Mouse (Mus musculus): ENCODE results near the gene Ccdc12. TPM values are rescaled to one million over a fixed set of nuclear protein-coding genes. Genes with fewer than 3 reads are reported as not detected.

The Ccdc12 gene
- total RNA-seq, 2 experiments from 2014 or later = 47.2 to 53.9 TPM

DNA sequence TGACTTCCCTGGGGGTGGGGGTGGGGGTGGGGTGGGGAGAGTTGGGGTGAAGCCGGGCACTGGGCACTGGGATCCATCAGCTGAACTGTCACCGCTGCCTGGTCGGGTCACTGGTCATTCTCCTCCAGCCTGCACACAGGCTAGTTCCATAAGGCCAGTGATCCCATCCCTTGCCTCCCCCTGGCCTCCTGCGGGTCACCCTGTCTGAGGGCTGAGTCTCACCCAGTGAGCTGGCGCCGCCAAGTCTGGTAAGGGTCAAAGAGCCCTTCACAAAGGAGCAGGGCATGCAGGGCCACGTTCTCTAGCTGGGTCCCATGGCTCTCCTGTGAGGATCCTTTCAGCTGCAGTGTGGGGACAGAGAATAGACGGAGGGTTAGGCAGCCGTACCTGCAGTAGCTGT is 12.5 kb upstream of the Ccdc12 start:
- DNase-seq (ENCODE audit: low spot score in 2 of 2) = no peak

DNA sequence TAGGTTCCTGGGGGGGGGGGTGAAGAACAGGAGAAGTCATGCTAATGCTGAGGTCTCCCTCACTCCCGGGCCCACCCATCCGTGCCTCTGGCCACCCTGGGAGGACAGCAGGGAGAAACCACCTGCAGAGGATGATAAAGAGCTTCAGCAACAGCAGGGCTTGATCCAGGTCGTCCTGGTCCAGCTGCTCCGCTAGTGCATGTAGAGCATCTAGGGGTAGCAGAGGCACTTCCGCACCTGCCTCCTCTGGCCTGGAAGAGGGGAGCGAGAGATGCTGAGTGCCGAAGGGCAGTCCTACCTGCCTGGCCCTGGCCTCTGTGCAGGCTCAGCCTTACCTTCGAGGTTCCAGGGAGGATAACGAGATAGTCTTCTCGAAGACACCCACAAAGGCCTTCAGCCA is 12.0 kb upstream of the Ccdc12 start:
- no peak for DNase-seq (ENCODE audit: low spot score in 2 of 2)

DNA sequence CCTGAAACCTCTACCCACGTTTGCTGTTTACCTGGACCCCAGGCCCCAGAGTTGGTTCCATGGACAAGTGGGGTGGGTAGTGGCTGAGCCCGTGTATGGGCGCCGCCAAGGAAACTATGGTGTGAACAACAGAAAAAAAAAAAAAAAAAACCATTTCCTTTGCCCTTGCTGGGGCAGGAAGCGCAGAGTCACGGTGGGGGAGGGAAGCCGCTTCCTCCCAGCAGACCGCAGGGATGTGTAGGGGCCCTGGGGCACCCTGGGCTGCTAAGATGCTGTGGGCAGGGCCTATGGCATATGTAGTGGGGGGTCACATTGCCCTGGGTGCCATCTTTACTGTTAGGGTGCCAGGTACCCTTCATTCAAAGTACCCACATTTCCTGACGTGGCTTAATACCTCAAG is 11.1 kb upstream of the Ccdc12 start:
- no peak for DNase-seq (ENCODE audit: low spot score in 2 of 2)

DNA sequence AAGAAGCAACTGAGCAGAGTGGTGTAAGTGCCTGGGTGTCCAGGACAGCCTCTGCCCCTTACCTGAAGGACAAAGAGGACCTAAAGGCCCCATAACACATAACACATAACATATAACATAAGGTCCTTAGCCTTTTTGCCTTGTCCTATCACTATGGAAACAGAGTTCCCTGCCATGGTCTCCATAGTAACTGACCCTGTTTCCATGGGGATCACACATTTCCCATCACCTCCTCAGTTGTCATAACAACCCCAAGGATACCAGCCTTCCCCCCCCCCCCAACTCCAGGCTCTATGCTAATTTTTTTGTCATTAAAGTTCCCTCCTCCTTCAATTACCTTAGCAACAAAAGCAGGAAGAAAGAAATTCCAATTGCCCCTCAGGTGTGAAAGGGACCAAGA is 6.5 kb upstream of the Ccdc12 start:
- DNase-seq (ENCODE audit: low spot score in 2 of 2) = no peak

DNA sequence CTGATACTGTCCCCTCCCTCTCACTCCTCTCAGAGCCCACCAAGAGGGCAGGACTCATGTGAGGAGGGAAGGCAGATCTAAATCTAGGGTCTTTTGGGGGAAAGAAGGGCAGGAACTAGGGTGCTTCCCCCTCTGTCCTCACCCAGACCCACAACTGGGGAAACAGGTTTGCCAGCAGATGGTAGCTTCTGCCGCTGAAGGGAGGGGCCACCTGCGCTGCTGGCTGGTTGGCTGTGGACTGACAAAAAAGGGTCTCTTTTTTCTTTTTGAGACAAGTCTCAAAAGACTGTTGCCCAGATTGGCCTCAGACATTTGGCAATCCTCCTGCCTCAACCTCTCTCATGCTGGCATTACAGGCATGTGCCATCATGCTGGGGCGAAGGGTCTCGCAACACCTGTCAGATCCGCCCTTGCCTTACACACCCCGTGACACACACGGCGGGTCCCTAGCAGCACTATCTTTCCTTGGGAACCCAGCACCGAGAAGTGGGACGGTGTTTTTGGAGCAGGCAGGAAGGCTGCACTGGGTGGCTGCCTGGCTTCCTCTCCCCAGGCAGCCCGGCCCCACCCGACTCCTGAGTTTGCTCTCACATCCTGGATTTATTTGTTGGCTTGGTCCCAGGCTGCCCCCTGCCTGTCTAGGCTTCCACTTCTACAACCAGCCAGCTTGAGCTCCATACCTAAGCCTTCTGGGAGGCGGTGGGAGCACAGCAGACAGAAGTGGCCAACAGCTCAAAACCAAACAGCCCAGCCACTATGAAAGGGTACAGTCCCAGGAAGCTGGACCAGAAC is 4.2 kb upstream of the Ccdc12 start:
- DNase-seq (ENCODE audit: low spot score in 2 of 2) = no peak

DNA sequence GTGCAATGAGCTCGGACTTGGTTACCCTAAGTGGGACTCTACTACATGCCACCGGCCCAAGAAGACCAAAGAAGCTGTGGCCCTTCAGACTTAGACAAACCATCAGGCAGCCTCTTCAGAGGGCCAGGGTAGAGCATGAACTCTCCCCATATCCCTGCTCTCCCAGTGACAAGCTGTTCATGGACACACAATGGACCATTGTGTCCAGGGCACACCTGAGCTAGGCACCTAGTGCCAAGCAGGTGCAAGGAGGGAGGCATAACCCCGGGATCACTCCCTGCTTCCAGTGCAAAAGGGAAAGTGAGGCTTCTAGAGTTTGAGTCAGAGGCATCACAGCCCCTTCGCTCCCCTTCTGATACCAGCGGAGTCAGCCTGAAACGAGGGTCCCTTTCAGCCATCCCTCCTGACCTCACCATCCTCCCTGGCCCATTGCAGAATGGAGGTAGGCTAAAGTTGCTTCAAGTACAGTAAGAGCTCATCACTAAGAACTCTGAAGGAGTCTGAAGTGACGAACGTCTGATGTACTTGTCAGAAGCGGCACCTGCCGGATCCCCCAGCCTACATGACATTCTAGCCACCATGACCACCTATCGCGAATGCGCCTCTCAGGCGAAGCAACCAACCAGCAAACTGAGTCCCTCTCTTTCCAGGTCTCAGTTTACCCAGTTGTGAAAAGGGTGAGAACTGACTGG is 3.2 kb upstream of the Ccdc12 start:
- DNase-seq (ENCODE audit: low spot score in 2 of 2) = no peak

DNA sequence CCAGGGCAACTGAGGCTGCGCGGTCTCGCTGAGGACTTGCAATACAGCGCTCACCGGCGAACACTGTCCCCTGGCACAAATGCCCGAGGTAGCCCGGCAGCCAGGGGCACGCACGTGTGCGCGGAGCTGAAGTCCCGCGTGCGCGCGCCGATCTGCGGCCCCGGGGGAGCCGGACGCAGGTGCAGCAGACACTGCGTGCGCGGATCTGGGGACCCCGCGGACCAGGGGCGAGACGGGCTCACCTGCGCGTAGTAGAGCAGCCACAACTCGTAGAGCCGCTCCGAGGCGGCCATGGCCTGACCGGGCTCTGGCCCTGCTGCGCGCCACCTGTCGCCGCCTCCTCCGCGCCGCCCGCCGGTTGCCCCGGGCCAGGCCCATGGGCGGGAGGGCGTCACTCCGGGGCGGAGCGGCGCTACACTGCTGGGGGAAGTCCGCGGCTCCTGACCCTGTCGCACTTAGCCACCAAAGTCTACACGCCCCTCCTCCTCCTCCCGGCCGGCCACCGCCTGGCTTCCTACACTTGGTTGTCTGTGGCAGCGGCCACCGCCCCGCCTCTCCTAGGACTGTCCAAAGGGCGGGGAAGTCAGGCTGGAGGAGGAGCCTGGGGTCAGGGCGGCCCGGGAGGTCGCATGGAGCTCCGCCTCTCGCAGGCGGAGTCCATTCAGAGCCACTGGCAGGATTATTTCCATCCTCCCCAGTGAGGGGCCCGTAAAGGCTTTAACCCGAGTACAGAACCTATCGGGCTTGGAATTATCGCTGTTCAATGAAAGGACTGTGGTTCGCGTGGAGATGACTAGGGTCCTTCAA is 2.4 kb upstream of the Ccdc12 start, which contains the start of gene Nbeal2:
Nbeal2 (minus strand) TSS at position 507 of the 807 bp plus-strand sequence.
- DNase-seq (ENCODE audit: low spot score in 2 of 2) = peak; percentile 63 to 74

DNA sequence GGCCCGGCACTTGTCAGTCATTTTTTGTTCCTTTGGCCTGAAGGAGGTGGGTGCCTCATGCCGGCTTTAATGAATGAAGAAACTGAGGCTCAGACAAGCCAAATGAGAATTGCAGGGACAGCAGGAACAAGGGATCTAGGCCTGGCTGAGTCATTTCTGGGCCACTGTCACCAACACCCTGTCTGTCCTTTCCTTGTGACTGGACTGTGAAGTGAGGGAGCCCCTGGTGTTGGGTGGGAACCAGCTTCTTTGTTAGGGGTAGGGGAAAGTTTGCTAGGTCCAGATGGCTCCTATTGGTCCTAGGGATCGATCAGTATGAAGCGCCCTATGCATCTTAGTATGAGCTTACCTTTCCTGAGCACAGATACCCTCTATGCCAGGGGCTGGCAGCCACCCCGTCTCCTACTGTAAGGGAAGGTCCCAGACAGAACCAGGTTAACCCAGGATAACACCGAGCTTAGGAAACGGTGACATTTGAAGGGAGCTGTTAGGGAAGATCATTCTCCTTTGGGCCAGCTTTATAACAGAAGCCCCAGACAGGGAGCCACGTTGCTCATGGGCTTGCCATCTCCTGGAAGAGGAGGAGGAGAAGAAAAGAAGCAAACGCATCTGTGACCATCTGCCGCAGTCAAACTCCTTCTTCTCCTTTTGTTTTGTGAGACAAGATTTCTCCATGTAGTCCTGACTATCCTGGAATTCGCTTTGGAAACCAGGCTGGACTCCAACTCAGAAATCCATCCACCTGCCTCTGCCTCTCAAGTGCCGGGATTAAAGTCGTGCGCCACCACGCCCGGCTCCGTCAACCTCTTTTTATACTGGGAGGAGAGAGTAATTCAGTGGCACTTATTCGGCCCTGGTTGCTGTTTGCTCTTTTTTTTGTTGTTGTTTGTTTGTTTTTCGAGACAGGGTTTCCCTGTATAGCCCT is 1.3 kb upstream of the Ccdc12 start:
- no peak for DNase-seq (ENCODE audit: low spot score in 2 of 2)

DNA sequence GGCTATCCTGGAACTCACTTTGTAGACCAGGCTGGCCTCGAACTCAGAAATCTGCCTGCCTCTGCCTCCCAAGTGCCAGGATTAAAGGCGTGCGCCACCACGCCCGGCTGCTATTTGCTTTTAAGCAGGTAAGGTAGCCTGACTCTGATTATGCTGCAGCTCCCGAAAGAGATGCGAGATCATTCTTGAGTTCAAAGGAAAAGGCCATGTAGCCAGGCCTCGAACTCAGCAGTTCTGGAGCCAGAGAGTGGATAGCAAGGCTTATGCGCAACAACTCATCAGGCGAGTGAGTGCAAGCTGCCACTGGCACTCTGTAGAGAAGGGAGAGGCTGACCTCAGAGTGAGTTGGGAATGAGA is 674 bp upstream of the Ccdc12 start:
- DNase-seq (ENCODE audit: low spot score in 2 of 2) = no peak

DNA sequence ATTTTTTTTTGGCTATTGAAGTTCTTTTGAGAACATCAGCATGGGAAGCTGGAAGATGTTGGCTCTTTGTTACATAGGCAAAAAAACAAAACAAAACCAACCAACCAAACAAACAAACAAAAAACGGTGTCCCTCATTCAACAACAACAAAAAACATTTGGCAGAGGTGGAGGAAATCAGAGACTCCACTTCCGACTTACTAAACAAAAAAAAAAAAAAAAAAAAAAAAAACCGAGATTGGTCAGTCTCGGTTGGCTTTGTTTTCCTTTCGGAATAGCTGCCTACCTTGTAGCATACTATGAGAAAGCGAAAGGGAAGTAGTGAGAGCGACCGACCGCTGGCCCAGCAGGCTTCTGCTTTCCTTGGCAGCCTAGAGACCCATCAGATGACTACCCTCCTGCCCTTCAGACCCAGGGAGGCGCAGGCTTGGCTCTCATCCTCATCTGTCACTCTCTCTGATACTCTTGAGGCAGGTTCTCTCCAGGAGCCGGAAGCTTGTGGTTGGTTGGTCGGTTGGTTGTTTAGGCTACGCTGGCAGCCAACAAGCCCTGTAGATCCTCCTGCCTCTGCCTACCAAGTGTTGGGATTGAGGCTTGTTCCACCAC is 1.3 kb downstream of the Ccdc12 start:
- no peak for DNase-seq (ENCODE audit: low spot score in 2 of 2)

DNA sequence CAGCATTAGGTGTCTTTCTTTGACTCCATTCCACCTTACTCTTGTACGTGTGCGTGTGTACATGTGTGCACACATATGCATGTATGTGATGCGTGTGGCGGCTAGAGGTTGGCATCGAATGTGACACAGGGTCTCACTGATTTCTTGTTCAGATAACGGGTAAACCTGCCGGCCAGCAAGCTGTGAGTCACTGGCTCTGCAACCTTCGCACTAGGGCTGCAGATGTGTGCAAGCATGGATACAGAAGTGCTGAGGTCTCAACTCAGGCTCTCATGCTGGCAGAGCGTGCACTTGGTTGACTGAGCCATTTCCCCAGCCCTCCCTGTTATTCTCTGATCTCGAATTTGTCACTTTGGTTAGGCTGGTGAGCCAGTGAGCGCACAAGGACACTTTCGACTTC is 3.2 kb downstream of the Ccdc12 start:
- DNase-seq (ENCODE audit: low spot score in 2 of 2) = no peak

DNA sequence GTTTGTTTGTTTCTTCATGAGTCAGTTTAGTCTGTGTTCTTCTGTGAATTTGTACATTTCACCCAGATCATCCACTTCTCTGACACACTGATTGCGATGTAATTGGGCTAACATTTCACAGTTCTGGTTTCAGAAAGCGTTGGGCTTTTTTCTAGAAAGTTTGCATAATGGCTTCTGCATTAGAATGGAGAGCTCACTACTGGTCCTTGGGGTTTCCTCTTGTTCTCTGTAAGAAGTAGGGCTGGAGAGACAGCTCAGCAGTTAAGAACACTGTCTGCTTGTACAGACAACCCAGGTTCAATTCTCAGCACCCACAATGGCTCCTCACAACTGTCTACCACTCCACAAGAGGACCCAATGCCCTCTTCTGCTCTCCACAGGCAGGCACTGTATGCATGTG is 3.9 kb downstream of the Ccdc12 start:
- DNase-seq (ENCODE audit: low spot score in 2 of 2) = no peak

DNA sequence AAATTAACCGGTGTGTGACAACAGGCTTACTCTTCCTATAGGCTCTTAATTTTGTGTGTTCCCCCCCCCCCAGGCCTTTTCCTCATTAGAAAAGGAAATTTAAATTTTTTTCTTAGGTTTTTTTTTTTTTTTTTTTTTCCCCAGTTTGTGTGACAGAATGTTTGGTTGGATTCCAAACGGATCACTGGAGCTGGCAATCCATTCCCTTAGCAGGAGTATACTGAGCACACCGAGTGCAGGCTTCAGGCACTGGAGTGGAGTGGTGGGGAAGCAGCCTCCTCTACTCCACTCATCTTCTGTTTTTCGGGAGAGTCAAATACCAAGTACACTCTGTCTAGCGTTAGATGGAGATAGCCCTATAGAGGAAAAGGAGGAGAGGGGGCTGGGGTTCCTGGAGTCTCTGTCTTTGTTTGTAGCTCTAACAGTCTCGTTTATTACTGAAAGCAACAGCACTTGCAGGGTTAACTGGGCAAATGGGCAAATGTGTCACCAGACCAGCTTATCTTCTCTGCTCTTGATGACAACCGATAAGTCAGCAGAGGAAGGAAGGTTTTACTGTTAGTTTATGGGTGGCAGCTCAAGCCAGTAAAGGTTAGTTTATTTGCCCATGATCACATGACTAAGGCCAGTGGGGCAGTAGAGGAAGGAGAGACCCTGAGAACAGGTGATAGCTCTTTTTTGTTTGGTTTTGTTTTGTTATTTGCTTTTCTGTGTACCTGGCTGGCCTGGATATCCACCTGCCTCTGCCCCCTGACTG is 4.7 kb downstream of the Ccdc12 start:
- DNase-seq (ENCODE audit: low spot score in 2 of 2) = no peak

DNA sequence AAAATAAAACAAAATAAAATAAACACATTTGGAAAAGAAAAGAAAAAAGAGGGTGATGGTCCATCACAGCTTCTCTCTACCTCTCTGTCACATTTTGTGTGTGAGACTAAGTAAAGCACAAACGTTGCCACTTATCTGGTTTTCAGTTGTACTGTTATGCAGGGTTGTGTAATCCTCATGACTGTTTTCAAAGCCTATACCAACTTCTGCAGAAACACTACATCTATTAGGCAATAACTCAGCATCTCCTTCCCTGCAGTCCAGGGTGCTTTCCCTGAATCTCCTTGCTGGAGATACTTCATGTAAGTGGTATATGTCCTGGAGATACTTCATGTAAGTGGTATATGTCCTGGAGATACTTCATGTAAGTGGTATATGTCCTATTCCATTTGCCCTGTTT is 6.5 kb downstream of the Ccdc12 start:
- no peak for DNase-seq (ENCODE audit: low spot score in 2 of 2)

DNA sequence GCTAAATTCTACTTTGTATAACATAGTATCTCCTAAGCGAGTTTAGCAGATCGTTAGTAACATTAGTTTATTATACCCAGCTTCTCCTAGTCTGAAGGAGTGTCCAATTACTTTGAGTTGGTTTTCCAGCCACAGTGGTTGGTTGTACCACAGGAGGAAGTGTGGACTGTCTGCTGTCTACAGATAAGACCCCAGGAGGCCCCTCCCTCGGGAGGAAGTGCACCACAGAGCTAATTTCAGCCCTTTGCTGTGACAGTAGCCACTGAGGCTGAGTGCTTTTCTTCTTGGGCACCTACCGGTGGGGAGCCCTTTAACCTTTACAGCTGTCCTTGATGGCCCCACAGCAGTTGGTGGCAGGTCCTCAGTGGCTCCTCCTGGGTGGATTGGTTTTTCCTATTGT is 9.6 kb downstream of the Ccdc12 start:
- DNase-seq (ENCODE audit: low spot score in 2 of 2) = no peak

DNA sequence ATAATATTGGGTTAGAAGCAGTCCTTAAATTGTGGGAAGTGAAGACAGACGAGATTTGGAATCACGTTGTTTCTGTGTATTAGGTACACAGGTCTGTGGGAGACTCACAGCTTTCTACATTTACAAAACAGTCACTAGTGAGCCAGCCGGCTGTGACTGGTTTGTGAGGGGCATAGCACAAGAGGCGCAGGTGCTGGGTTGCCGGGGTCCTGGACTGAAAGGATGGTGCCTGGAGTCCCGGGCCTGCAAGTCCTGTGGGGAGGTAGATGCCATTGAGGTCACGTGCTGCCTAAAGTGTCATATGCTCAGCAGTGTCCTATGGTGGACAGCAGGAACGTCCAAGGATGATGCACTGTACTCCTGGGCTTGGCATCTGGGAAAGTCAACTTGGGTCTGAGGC is 10.1 kb downstream of the Ccdc12 start:
- no peak for DNase-seq (ENCODE audit: low spot score in 2 of 2)

DNA sequence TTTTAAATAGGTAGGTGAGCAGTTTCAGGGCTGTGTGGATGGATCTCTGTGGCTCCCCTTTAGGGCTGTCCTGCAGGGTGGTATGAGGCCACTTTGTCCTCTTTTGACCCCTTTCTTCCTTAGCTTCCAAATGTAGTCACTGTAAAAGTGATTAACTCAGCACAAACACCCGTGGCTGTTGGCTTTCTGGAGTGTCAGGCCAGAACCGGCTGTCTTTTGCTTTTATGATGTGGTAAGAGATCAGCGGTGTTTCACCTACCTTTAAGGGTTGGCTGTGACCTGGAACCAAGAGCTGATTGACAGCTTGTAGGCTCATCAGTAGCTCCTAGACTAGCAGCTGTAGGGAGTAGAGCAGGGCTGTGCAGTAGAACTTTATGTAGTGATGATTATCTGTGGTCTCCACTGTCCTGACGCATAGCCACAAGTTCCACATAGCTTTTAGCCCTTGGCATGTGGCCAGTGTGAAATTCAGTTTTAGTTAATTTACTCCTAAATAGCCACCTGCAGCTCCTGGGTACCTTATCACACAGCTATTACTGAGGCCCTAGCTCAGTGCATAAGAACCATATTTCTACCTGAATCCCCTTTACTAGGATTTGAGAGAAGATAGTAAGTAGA is 11.0 kb downstream of the Ccdc12 start:
- no peak for DNase-seq (ENCODE audit: low spot score in 2 of 2)

DNA sequence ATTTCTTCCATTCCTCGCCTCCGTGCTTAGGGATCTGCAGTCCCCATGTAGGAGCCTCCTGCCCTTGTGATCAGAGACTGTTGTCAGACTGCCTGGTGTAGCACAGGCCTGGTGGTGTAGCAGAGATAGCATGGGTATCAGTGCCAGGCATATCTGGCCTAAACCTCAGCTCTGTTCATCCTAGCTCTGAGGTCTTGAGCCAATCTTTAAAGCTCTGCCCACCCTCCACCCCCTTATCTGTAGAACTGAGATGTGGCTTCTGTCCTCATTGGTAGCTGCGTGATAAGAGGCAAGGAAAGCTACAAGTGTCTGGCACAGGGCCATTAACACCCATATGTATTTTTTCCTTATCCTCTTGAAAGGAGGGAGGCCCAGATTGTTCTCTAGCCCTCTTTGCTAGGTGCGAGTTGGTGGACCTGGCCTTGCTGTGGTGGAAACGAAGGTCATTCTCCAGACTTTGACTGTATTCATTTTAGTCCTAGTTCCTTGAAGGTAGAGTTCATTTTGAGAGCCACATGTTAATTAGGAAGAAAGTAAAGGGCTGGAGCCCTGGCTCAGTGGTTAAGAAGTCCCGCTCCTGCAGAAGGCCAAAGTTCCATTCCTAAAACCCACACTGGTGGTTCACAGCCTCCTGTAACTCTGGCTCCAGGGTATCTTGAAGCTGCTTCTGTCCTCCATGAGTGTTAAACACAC is 12.4 kb downstream of the Ccdc12 start:
- DNase-seq (ENCODE audit: low spot score in 2 of 2) = no peak

DNA sequence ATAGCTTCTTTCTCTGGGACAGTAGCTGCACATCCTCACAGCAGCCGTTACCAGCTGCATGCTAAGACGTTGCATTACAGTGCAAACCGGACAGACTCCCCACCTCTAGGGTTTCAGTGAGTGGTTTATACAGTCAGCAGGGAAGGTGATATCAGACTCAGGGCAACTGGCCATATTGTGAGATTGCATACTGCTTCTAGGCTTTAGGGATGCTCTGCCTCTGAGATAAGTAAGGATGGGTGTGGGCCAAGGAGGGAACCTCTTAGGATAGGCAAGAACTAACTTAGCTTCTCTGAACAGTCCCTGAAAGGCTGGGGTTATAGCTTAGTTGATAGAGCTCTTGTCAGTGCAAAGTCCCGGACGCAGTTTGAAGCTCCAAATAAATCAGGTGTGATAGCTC is 13.5 kb downstream of the Ccdc12 start:
- no peak for DNase-seq (ENCODE audit: low spot score in 2 of 2)

All from left cerebral cortex, adult 18-20 months (tissue).